Mouse (Mus musculus) liver, embryonic 16.5 days (tissue): ENCODE measurements around the gene Ptbp1. TPM values are rescaled to one million over a fixed set of nuclear protein-coding genes. Genes with fewer than 3 reads are reported as not detected.

Source experiments
- ATAC-seq: fragments of 200-750 bp; cut with Nextera tagmentation; 2 replicates; pipeline ENCODE4 v1.8.0; 2017; ENCODE audit warnings: low read depth, mild to moderate bottlenecking, moderate number of reproducible peaks, moderate library complexity
- H3K27ac ChIP-seq: fragments of 300-500 bp; sonication (generic); 2 replicates; pipeline ENCODE4 v1.5.1; 2014; ENCODE audit warnings: mild to moderate bottlenecking, low read length
- H3K27me3 ChIP-seq: fragments of 300-500 bp; sonication (generic); 2 replicates; pipeline ENCODE4 v1.6.1; 2014; ENCODE audit warnings: low read depth, low read length, mixed read lengths; ENCODE audit not compliant: control insufficient read depth, insufficient read depth
- H3K36me3 ChIP-seq: fragments of 300-500 bp; sonication (generic); 2 replicates; pipeline ENCODE4 v1.6.1; 2014; ENCODE audit warnings: mild to moderate bottlenecking; ENCODE audit not compliant: control insufficient read depth, insufficient read depth
- H3K4me1 ChIP-seq: fragments of 300-500 bp; sonication (generic); 2 replicates; pipeline ENCODE4 v1.6.1; 2014; ENCODE audit warnings: low read depth, low read length, mixed read lengths; ENCODE audit not compliant: control insufficient read depth
- H3K4me2 ChIP-seq: fragments of 300-500 bp; sonication (generic); 2 replicates; pipeline ENCODE4 v1.6.1; 2014; ENCODE audit warnings: low read depth, low read length, mixed read lengths
- H3K4me3 ChIP-seq: fragments of 300-500 bp; sonication (generic); 2 replicates; pipeline ENCODE4 v1.5.1; 2014; ENCODE audit warnings: low read depth, mild to moderate bottlenecking, low read length
- H3K9ac ChIP-seq: fragments of 300-500 bp; sonication (generic); 2 replicates; pipeline ENCODE4 v1.6.1; 2014; ENCODE audit warnings: low read depth, low read length
- H3K9me3 ChIP-seq: fragments of 300-500 bp; sonication (generic); replicated peaks from 2 replicates; pipeline ENCODE4 v1.6.1; 2016; ENCODE audit warnings: low read length; ENCODE audit not compliant: control insufficient read depth
- WGBS: fragments of 180-500 bp; shearing (Covaris S2); extraction: QIAGEN DNeasy Blood & Tissue Kit; methylation state at CpG from one replicate; pipeline ENCODE4 v1.1.7; 2014; ENCODE audit not compliant: insufficient replicate concordance; 5-methylcytosine and 5-hydroxymethylcytosine counted together
- polyA plus RNA-seq: library from polyadenylated mRNA; unstranded; fragments of >200 nt; fragmentation: Nextera tagmentation; extraction: Ambion mirVana; gene quantifications from 2 replicates; pipeline ENCODE4 v1.2.1, GENCODE M21; 2015

Gene Ptbp1
- polyA plus RNA-seq, 1 experiment from 2014 or later: 124 TPM

DNA sequence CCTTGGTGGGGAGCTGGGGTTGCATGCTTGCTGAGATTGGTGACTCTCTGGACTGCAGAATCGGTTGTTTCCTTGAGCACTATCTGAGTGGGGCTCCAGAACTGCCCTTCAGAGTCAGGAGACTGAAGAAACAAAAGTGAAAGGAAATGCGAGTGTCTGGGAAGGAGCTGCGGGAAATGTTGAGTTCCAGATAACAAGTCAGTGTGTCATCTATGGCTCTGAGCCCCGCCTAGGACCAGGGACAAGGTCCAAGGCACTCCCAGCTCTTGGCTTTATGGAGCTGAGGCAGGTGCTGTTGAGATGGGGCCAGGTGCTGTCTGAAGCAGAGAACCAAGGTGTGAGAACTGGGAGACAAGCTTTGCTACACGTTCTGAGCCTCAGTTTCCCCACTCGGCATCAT is 29.8 kb upstream of the Ptbp1 start:
- WGBS: 24% methylated on average over 6 of the region's 6 CpGs
- no peaks in the 10 kb centered on the region for H3K36me3 ChIP-seq
- H3K9me3 ChIP-seq: no peaks in the 10 kb centered on the region
- peak overlapping the region; percentile 17; the same call in 1 of the 2 replicates for H3K4me2 ChIP-seq
- peaks cover 4% of the 10 kb centered on the region for H3K4me1 ChIP-seq
- H3K27me3 ChIP-seq: no peaks in the 10 kb centered on the region
- no peak overlapping the region for H3K9ac ChIP-seq
- no peak overlapping the region for H3K27ac ChIP-seq
- H3K4me3 ChIP-seq: no peak overlapping the region
- no peak for ATAC-seq

- no peaks in the 10 kb centered on the region for H3K36me3 ChIP-seq
- ATAC-seq: no peak
- no peak overlapping the region for H3K4me3 ChIP-seq
- no peak overlapping the region for H3K27ac ChIP-seq
- H3K4me1 ChIP-seq: no peaks in the 10 kb centered on the region
- H3K27me3 ChIP-seq: no peaks in the 10 kb centered on the region
- WGBS: 61% methylated on average over 3 of the region's 3 CpGs
- no peaks in the 10 kb centered on the region for H3K9me3 ChIP-seq
- H3K4me2 ChIP-seq: no peak overlapping the region
- no peak overlapping the region for H3K9ac ChIP-seq
These were observed 22.6 kb upstream of the Ptbp1 start for GRCm38 (mm10) chr10:79831583-79831982.

GRCm38 (mm10) chr10:79832026-79832785 is 22.0 kb upstream of the Ptbp1 start:
- H3K4me2 ChIP-seq: no peak overlapping the region
- no peaks in the 10 kb centered on the region for H3K4me1 ChIP-seq
- 34% methylated on average over 7 of the region's 7 CpGs for WGBS

GRCm38 (mm10) chr10:79832786-79833181 is 21.4 kb upstream of the Ptbp1 start:
- no peaks in the 10 kb centered on the region for H3K27me3 ChIP-seq
- no peak for ATAC-seq
- WGBS: 40% methylated on average over 9 of the region's 9 CpGs
- no peak overlapping the region for H3K4me3 ChIP-seq
- no peaks in the 10 kb centered on the region for H3K36me3 ChIP-seq
- H3K4me2 ChIP-seq: no peak overlapping the region
- no peak overlapping the region for H3K27ac ChIP-seq
- no peak overlapping the region for H3K9ac ChIP-seq
- H3K4me1 ChIP-seq: no peaks in the 10 kb centered on the region
- no peaks in the 10 kb centered on the region for H3K9me3 ChIP-seq

More at GRCm38 (mm10) chr10:79832026-79832785, 22.0 kb upstream of the Ptbp1 start:
- H3K4me3 ChIP-seq: no peak overlapping the region
- H3K36me3 ChIP-seq: no peaks in the 10 kb centered on the region
- no peak overlapping the region for H3K9ac ChIP-seq
- no peak overlapping the region for H3K27ac ChIP-seq
- H3K27me3 ChIP-seq: no peaks in the 10 kb centered on the region
- H3K9me3 ChIP-seq: no peaks in the 10 kb centered on the region
- ATAC-seq: no peak

GRCm38 (mm10) chr10:79834769-79835398 is 19.3 kb upstream of the Ptbp1 start:
- Histone ChIP-seq H3K36me3 (no peaks in the 10 kb centered on the region), H3K4me2 (no peak overlapping the region), H3K27me3 (no peaks in the 10 kb centered on the region), H3K9me3 (no peaks in the 10 kb centered on the region), H3K9ac (no peak overlapping the region), H3K4me3 (no peak overlapping the region), H3K4me1 (no peaks in the 10 kb centered on the region), H3K27ac (no peak overlapping the region)
- WGBS: 25% methylated on average over 9 of the region's 9 CpGs
- 0 out of 2 replicates have a peak, but pooled peaks have one; percentile 16 for ATAC-seq

- Histone ChIP-seq H3K4me3 (no peak overlapping the region), H3K9me3 (no peaks in the 10 kb centered on the region), H3K4me2 (no peak overlapping the region), H3K27me3 (no peaks in the 10 kb centered on the region), H3K36me3 (no peaks in the 10 kb centered on the region), H3K9ac (no peak overlapping the region), H3K4me1 (peaks cover 5% of the 10 kb centered on the region), H3K27ac (no peak overlapping the region)
- WGBS: 79% methylated on average over 3 of the region's 3 CpGs
- ATAC-seq: no peak
These were observed 17.3 kb upstream of the Ptbp1 start for GRCm38 (mm10) chr10:79836918-79837317.

DNA sequence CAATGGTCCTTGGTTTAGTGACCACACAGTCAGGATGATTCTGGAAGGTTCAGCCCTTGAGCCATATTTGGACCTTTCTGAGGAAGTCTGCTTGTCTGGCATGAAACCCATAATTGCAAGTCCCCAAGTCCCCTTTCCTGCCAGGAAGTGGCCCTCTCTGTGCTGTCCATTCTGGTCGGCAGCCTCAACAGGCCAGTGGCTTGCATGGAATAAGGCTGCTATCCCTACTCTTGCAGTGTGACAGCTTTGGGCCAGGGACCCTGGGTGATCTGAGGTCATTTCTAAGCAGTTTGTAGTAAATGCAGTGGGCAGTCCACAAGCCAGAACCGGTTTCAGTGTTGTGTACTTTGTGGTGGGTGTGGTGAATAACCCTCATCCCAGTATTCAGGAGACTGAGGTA is 16.1 kb upstream of the Ptbp1 start:
- H3K27ac ChIP-seq: no peak overlapping the region
- peaks cover 5% of the 10 kb centered on the region for H3K4me1 ChIP-seq
- H3K9me3 ChIP-seq: no peaks in the 10 kb centered on the region
- H3K27me3 ChIP-seq: no peaks in the 10 kb centered on the region
- H3K4me2 ChIP-seq: no peak overlapping the region
- no peak for ATAC-seq
- no peak overlapping the region for H3K4me3 ChIP-seq
- WGBS: 22% methylated on average over 2 of the region's 2 CpGs
- H3K36me3 ChIP-seq: no peaks in the 10 kb centered on the region
- no peak overlapping the region for H3K9ac ChIP-seq

GRCm38 (mm10) chr10:79840091-79840490 is 14.1 kb upstream of the Ptbp1 start:
- H3K9me3 ChIP-seq: no peaks in the 10 kb centered on the region
- ATAC-seq: no peak
- H3K4me3 ChIP-seq: no peak overlapping the region
- H3K4me2 ChIP-seq: no peak overlapping the region
- H3K9ac ChIP-seq: no peak overlapping the region
- no peaks in the 10 kb centered on the region for H3K27me3 ChIP-seq
- no peaks in the 10 kb centered on the region for H3K36me3 ChIP-seq
- H3K27ac ChIP-seq: no peak overlapping the region
- 60% methylated on average over 3 of the region's 3 CpGs for WGBS
- peaks cover 5% of the 10 kb centered on the region for H3K4me1 ChIP-seq
